Mouse (Mus musculus) brain, embryonic 14.5 days (tissue): ENCODE measurements around the gene Zfp853.

Experiments
- CTCF ChIP-seq: fragments of 200-500 bp; IDR thresholded peaks from 2 replicates; pipeline ENCODE4 v1.5.1; 2012; ENCODE audit warnings: inconsistent platforms, mild to moderate bottlenecking, moderate library complexity, borderline replicate concordance; ENCODE audit not compliant: insufficient read depth, insufficient read length; ENCODE audit errors: extremely low read depth
- POLR2A ChIP-seq: fragments of 200-500 bp; IDR thresholded peaks from 2 replicates; pipeline ENCODE4 v1.6.1; 2012; ENCODE audit warnings: mild to moderate bottlenecking, inconsistent platforms, borderline replicate concordance; ENCODE audit not compliant: poor library complexity, insufficient read depth, insufficient read length, severe bottlenecking; ENCODE audit errors: extremely low read depth

DNA sequence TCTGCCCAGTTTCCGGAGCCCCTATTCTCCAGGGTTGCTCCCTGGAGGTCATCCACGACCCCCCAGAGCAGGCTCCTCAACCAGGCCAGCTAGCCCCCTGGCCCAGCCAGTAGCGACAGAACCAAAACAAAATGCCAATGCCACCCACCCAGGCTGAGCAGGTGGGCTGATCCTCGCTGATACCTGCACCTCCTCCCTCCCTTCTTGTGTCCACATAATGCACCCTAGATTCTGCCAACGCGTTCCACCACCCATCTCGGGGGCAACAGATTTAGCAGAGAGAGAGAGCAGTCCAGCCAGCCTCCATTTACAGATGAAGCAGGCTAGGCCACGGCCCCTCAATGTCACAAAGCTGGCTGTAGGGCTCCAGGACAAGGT lies 24.4 kb downstream of the Zfp853 start:
- TF ChIP-seq POLR2A (no peak), CTCF (no peak)
